Mouse (Mus musculus): ENCODE measurements around the gene Dnmt3l.

DNA sequence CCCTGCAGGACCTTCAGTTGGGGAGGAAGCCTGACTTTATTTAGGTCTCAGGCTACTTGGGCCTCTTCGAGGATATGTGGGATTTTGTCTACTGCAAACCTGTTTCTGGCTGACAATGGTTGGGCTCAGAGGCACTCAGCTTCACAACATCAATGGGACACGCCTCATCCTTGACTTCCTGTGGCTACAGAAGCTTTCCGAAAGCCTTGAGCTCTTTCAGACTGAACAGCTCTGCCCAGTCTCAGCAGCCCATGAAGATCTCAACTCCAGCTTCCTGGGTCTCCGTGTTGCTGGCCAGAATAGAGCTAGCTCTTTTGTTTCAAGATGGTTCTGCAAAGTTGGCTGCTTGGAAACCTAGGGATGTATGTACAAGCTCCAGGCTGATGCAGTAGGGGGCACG is 36.5 kb downstream of the Dnmt3l start:
- TF ChIP-seq CTCF (IDR thresholded peaks at IDR 0.05; ENCODE audit: borderline replicate concordance, control insufficient read depth, extremely low read depth, insufficient read depth, low read length, poor library complexity) = no peak
- TF ChIP-seq POLR2A (IDR thresholded peaks at IDR 0.05; ENCODE audit: control insufficient read depth, extremely low read depth, insufficient read depth, low read length, poor library complexity) = no peak

Measured in thymus, adult 2 months (tissue).